Mouse (Mus musculus) lung, postnatal 0 days (tissue): ENCODE measurements around the gene Abcb8.
A peak's percentile ranks its signal among the peaks of the same experiment; 100 is the strongest.

Source experiments
- CTCF ChIP-seq: IDR thresholded peaks from 2 replicates; pipeline ENCODE4 v1.5.1; 2016; ENCODE audit warnings: antibody characterized with exemption, mild to moderate bottlenecking
- EP300 ChIP-seq: IDR thresholded peaks from 2 replicates; pipeline ENCODE4 v1.6.1; 2016; ENCODE audit warnings: antibody characterized with exemption, mild to moderate bottlenecking, control low read depth

GRCm38 (mm10) chr5:24360792-24361454 lies 32.5 kb upstream of the Abcb8 start:
- TF ChIP-seq CTCF (peak; percentile 99), EP300 (peak; percentile 89)
